Mouse (Mus musculus) brain, embryonic 14.5 days (tissue): ENCODE data around the gene Cct8l1.

Experiments used
- CTCF ChIP-seq: fragments of 200-500 bp; IDR thresholded peaks from 2 replicates; pipeline ENCODE4 v1.5.1; 2012; ENCODE audit warnings: inconsistent platforms, mild to moderate bottlenecking, moderate library complexity, borderline replicate concordance; ENCODE audit not compliant: insufficient read depth, insufficient read length; ENCODE audit errors: extremely low read depth
- POLR2A ChIP-seq: fragments of 200-500 bp; IDR thresholded peaks from 2 replicates; pipeline ENCODE4 v1.6.1; 2012; ENCODE audit warnings: mild to moderate bottlenecking, inconsistent platforms, borderline replicate concordance; ENCODE audit not compliant: poor library complexity, insufficient read depth, insufficient read length, severe bottlenecking; ENCODE audit errors: extremely low read depth

GRCm38 (mm10) chr5:25506041-25506440 is 9.8 kb upstream of the Cct8l1 start:
- TF ChIP-seq POLR2A: no peak
- no peak for TF ChIP-seq CTCF
